Mouse (Mus musculus): ENCODE results near the gene Dbndd2. TPM values are rescaled to one million over a fixed set of nuclear protein-coding genes. Genes with fewer than 3 reads are reported as not detected.

Gene Dbndd2
- polyA plus RNA-seq, 1 experiment from 2014 or later, result 10.5 TPM

DNA sequence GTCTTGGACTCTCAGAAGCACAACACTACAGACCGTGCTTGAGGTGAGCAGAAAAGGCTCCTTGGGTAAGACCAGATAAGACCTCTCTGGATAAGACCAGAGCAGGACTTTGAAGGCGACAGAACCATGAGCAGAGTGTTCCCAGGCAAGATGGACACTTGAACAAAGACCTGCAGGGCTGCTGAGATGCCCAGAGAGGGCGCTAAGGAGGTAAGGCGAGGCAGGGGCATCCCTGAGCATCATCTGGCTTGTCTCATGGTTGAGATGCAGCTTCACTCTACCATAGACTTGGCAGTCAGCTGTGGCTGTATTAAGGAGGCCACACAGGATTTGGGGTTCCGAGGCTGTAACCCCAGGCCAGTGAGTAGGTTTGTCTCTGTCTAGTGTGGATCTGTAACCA, 13.4 kb downstream of the Dbndd2 start:
- Histone ChIP-seq H3K4me2 (ENCODE audit: low read depth, low read length) (no peak overlapping the region), H3K4me3 (ENCODE audit: low read depth, low read length) (no peak overlapping the region), H3K27ac (replicated peaks; ENCODE audit: low read depth, low read length) (no peak overlapping the region), H3K9ac (ENCODE audit: low read depth, low read length) (no peak overlapping the region), H3K4me1 (ENCODE audit: control insufficient read depth, insufficient read depth, low read length) (0 out of 2 replicates have a peak, but pooled peaks cover 12% of the 10 kb centered on the region), H3K27me3 (replicated peaks; ENCODE audit: control insufficient read depth, insufficient read depth, low read length) (no peaks in the 10 kb centered on the region), H3K9me3 (ENCODE audit: control insufficient read depth, low read length) (peaks cover 7% of the 10 kb centered on the region), H3K36me3 (ENCODE audit: control insufficient read depth, insufficient read depth, low read length) (peaks cover 51% of the 10 kb centered on the region)
- no peak for ATAC-seq (ENCODE audit: low read depth)
- WGBS, result 71% methylated on average over 5 of the region's 5 CpGs
- DNase-seq (ENCODE audit: low spot score), result no peak

GRCm38 (mm10) chr2:164500511-164500910, 14.6 kb downstream of the Dbndd2 start:
- Histone ChIP-seq H3K9me3 (ENCODE audit: control insufficient read depth, low read length) (peaks cover 13% of the 10 kb centered on the region), H3K4me2 (ENCODE audit: low read depth, low read length) (no peak overlapping the region), H3K27ac (replicated peaks; ENCODE audit: low read depth, low read length) (no peak overlapping the region), H3K27me3 (replicated peaks; ENCODE audit: control insufficient read depth, insufficient read depth, low read length) (no peaks in the 10 kb centered on the region), H3K4me3 (ENCODE audit: low read depth, low read length) (no peak overlapping the region), H3K4me1 (ENCODE audit: control insufficient read depth, insufficient read depth, low read length) (0 out of 2 replicates have a peak, but pooled peaks cover 12% of the 10 kb centered on the region), H3K9ac (ENCODE audit: low read depth, low read length) (no peak overlapping the region), H3K36me3 (ENCODE audit: control insufficient read depth, insufficient read depth, low read length) (peaks cover 63% of the 10 kb centered on the region)
- ATAC-seq (ENCODE audit: low read depth) (no peak), DNase-seq (ENCODE audit: low spot score) (no peak)
- 89% methylated on average over 7 of the region's 7 CpGs for whole genome bisulfite sequencing

- Histone ChIP-seq H3K9me3 (ENCODE audit: control insufficient read depth, low read length) (peaks cover 13% of the 10 kb centered on the region), H3K4me1 (ENCODE audit: control insufficient read depth, insufficient read depth, low read length) (no peaks in the 10 kb centered on the region), H3K4me2 (ENCODE audit: low read depth, low read length) (no peak overlapping the region), H3K27ac (replicated peaks; ENCODE audit: low read depth, low read length) (no peak overlapping the region), H3K9ac (ENCODE audit: low read depth, low read length) (no peak overlapping the region), H3K27me3 (replicated peaks; ENCODE audit: control insufficient read depth, insufficient read depth, low read length) (no peaks in the 10 kb centered on the region), H3K36me3 (ENCODE audit: control insufficient read depth, insufficient read depth, low read length) (peaks cover 70% of the 10 kb centered on the region), H3K4me3 (ENCODE audit: low read depth, low read length) (no peak overlapping the region)
- WGBS, result 94% methylated on average over 3 of the region's 3 CpGs
- no peak for ATAC-seq (ENCODE audit: low read depth)
- no peak for DNase-seq (ENCODE audit: low spot score)
These were observed 19.0 kb downstream of the Dbndd2 start for GRCm38 (mm10) chr2:164504919-164505318.

DNA sequence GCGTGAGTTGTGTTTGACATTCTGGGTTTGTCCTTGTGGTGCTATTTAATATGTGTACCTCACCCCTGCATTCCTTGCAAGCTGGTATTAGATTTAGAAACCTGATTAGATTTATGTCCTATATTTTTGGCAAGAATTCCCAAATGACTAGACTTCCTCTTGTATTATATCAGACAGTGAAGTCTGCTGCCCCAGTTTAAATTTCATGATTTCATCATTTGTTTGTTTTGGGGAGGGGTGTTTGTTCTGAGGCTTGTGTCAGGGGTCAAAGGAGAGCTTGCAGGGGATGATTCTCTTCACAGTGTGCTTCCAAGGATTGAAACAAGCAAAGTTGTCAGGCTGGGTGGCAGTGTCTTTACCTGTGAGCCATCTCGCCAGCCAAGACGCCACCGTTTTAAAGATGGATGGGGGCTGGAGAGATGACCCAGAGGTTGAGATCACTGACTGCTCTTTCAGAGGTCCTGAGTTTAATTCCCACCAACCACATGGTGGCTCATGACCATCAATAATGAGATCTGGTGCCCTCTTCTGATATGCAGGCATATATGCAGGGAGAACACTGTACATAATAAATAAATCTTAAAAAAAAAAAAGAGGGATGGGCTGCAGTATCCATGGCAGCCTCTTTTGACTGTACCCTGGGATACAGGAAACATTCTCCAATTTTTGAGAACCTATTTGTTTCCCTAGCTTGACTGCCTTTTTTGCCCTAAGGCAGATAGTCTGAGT, 19.9 kb downstream of the Dbndd2 start:
- Histone ChIP-seq H3K36me3 (ENCODE audit: control insufficient read depth, insufficient read depth, low read length) (peaks cover 61% of the 10 kb centered on the region), H3K27me3 (replicated peaks; ENCODE audit: control insufficient read depth, insufficient read depth, low read length) (no peaks in the 10 kb centered on the region), H3K9me3 (ENCODE audit: control insufficient read depth, low read length) (peaks cover 13% of the 10 kb centered on the region), H3K27ac (replicated peaks; ENCODE audit: low read depth, low read length) (no peak overlapping the region), H3K4me3 (ENCODE audit: low read depth, low read length) (no peak overlapping the region), H3K4me1 (ENCODE audit: control insufficient read depth, insufficient read depth, low read length) (no peaks in the 10 kb centered on the region), H3K4me2 (ENCODE audit: low read depth, low read length) (no peak overlapping the region), H3K9ac (ENCODE audit: low read depth, low read length) (no peak overlapping the region)
- 89% methylated on average over 4 of the region's 4 CpGs for WGBS
- DNase-seq (ENCODE audit: low spot score) (no peak), ATAC-seq (ENCODE audit: low read depth) (no peak)

GRCm38 (mm10) chr2:164507811-164508210, 21.9 kb downstream of the Dbndd2 start:
- no peak for ATAC-seq (ENCODE audit: low read depth)
- Histone ChIP-seq H3K4me3 (ENCODE audit: low read depth, low read length) (no peak overlapping the region), H3K9me3 (ENCODE audit: control insufficient read depth, low read length) (peaks cover 13% of the 10 kb centered on the region), H3K27ac (replicated peaks; ENCODE audit: low read depth, low read length) (no peak overlapping the region), H3K36me3 (ENCODE audit: control insufficient read depth, insufficient read depth, low read length) (peaks cover 42% of the 10 kb centered on the region), H3K27me3 (replicated peaks; ENCODE audit: control insufficient read depth, insufficient read depth, low read length) (no peaks in the 10 kb centered on the region), H3K4me2 (ENCODE audit: low read depth, low read length) (no peak overlapping the region), H3K9ac (ENCODE audit: low read depth, low read length) (no peak overlapping the region), H3K4me1 (ENCODE audit: control insufficient read depth, insufficient read depth, low read length) (no peaks in the 10 kb centered on the region)
- DNase-seq (ENCODE audit: low spot score), result no peak
- 83% methylated on average over 17 of the region's 19 CpGs for whole genome bisulfite sequencing

GRCm38 (mm10) chr2:164510621-164511190, 24.8 kb downstream of the Dbndd2 start:
- Histone ChIP-seq H3K27me3 (replicated peaks; ENCODE audit: control insufficient read depth, insufficient read depth, low read length) (no peaks in the 10 kb centered on the region), H3K9me3 (ENCODE audit: control insufficient read depth, low read length) (no peaks in the 10 kb centered on the region), H3K36me3 (ENCODE audit: control insufficient read depth, insufficient read depth, low read length) (peaks cover 15% of the 10 kb centered on the region; the same call in 1 of the 2 replicates), H3K4me2 (ENCODE audit: low read depth, low read length) (no peak overlapping the region), H3K9ac (ENCODE audit: low read depth, low read length) (no peak overlapping the region), H3K27ac (replicated peaks; ENCODE audit: low read depth, low read length) (no peak overlapping the region), H3K4me3 (ENCODE audit: low read depth, low read length) (no peak overlapping the region), H3K4me1 (ENCODE audit: control insufficient read depth, insufficient read depth, low read length) (no peaks in the 10 kb centered on the region)
- 34% methylated on average over 5 of the region's 5 CpGs for WGBS
- ATAC-seq (ENCODE audit: low read depth) (0 out of 2 replicates have a peak, but pooled peaks have one; percentile 60), DNase-seq (ENCODE audit: low spot score) (peak; percentile 23)

DNA sequence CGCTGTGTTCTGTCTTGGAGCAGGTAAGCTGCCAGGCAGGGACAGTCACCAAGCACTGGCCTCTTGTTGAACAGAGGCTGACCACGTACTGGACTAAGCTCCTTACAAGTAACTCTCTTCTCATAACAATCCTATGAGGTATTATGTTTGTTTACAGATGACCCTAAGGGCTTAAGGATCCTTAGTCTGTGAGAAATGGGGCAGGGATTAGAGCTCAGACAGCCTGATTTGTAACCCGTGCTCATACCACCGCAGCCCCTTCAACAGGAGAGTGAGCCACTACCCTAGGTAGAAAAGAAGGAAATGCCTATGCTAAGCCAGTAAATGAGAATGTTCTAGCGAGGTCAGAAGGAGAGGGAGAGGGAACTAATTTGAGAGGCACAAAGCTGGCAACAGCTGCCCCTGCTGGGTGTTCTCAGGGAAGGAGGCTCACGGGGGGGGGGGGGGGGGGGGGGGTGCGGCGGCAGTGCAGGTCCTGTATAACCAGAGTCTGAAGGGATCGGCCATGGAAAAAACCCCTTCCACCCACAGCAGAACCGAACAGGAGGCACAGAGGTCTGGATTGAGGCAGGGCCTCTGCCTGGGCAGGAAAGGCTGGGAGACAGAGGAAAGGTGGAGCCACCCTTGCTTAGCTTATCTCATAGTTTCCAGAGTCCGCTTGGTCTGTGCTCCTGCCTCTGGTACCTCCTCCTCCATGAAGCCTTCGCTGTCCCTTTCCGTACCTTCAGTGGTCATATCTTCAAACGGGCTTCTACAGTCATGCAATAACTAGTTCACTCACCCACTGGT, 26.4 kb downstream of the Dbndd2 start:
- peaks cover 4% of the 10 kb centered on the region; the same call in 1 of the 2 replicates for H3K36me3 ChIP-seq (ENCODE audit: control insufficient read depth, insufficient read depth, low read length)
- H3K9me3 ChIP-seq (ENCODE audit: control insufficient read depth, low read length), result peaks cover 6% of the 10 kb centered on the region; the same call in 1 of the 2 replicates
- no peaks in the 10 kb centered on the region for H3K4me1 ChIP-seq (ENCODE audit: control insufficient read depth, insufficient read depth, low read length)
- H3K9ac ChIP-seq (ENCODE audit: low read depth, low read length), result no peak overlapping the region
- no peak for DNase-seq (ENCODE audit: low spot score)
- 70% methylated on average over 10 of the region's 14 CpGs for WGBS
- H3K4me2 ChIP-seq (ENCODE audit: low read depth, low read length), result no peak overlapping the region
- no peak overlapping the region for H3K4me3 ChIP-seq (ENCODE audit: low read depth, low read length)
- ATAC-seq (ENCODE audit: low read depth), result no peak
- no peaks in the 10 kb centered on the region for H3K27me3 ChIP-seq (replicated peaks; ENCODE audit: control insufficient read depth, insufficient read depth, low read length)
- no peak overlapping the region for H3K27ac ChIP-seq (replicated peaks; ENCODE audit: low read depth, low read length)

- no peaks in the 10 kb centered on the region for H3K27me3 ChIP-seq (replicated peaks; ENCODE audit: control insufficient read depth, insufficient read depth, low read length)
- ATAC-seq (ENCODE audit: low read depth) (no peak), DNase-seq (ENCODE audit: low spot score) (peak; percentile 54)
- H3K4me2 ChIP-seq (ENCODE audit: low read depth, low read length), result no peak overlapping the region
- H3K4me3 ChIP-seq (ENCODE audit: low read depth, low read length), result no peak overlapping the region
- no peak overlapping the region for H3K9ac ChIP-seq (ENCODE audit: low read depth, low read length)
- no peaks in the 10 kb centered on the region for H3K4me1 ChIP-seq (ENCODE audit: control insufficient read depth, insufficient read depth, low read length)
- WGBS, result 65% methylated on average over 8 of the region's 8 CpGs
- no peak overlapping the region for H3K27ac ChIP-seq (replicated peaks; ENCODE audit: low read depth, low read length)
- no peaks in the 10 kb centered on the region for H3K36me3 ChIP-seq (ENCODE audit: control insufficient read depth, insufficient read depth, low read length)
- peaks cover 6% of the 10 kb centered on the region; the same call in 1 of the 2 replicates for H3K9me3 ChIP-seq (ENCODE audit: control insufficient read depth, low read length)
These were observed 27.5 kb downstream of the Dbndd2 start for GRCm38 (mm10) chr2:164513389-164513788.

Data from embryonic facial prominence, embryonic 14.5 days (tissue).